Comparison of ENCODE assay signal across 29 mouse cellular contexts in the genomic region with DNA sequence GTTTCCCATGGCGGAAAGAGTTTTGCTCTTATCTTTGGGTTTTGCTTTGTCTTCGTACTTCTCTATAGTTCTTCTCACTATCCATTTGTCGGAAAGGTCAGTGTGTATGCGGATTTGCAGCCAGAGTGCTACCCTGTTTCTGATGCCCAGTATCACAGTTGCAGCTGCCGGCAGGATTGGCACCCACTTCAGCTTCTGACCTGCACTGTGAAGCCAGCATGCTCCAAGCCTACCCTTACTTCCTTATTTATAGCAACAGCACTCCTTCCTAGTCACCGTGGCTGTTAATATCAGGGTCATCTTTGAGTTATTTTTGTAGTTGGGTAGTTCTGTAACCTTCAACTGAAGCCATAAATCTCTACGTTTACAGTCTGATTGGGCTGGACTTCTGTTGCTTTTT.
DNase-seq lines count a peak whose midpoint lies in the region; ATAC-seq lines count a peak whose summit lies in the region.
"Had no signal": no experiment of that assay in that cellular context is flagged by ENCODE, and none has a peak within 500 bp of the region (broad histone marks: within the 10 kb centered on the region; RNA-seq: fewer than 3 reads in every experiment).

No protein-coding gene starts in this region.

- peak; percentile 8 to 25 for DNase-seq in adrenal gland, postnatal 36 days
- DNase-seq in adrenal gland, adult 18-20 months (ENCODE audit: low spot score in 2 of 2) = no peak
- peak; percentile 20 to 44 for DNase-seq in heart, adult 9 months (ENCODE audit: low spot score in 2 of 2)
- no peak for DNase-seq in heart, embryonic 10.5 days (ENCODE audit: low spot score)
- DNase-seq in heart, postnatal 10 days = peak; percentile 21 to 37
- DNase-seq in right cerebral cortex, postnatal 14 days = no peak
- DNase-seq: cerebellum, adult 2 months; cerebellum, postnatal 25 days; embryo, embryonic 11 days; kidney, adult 9 months; kidney, postnatal 14 days; left cerebral cortex, postnatal 4 days; liver; lung, postnatal 36 days; thymus, postnatal 4 days had no signal

- H3K4me3 ChIP-seq in heart, embryonic 10.5 days = no peak overlapping the region
- H3K4me3 ChIP-seq: embryonic facial prominence, embryonic 13.5 days; erythroblast, embryonic 14.5 days; heart, embryonic 13.5 days; hindbrain, embryonic 10.5 days; liver, embryonic 15.5 days; lung, embryonic 15.5 days; megakaryocyte, embryonic 14.5 days; midbrain, embryonic 13.5 days; neural tube, embryonic 12.5 days had no signal

- no peak overlapping the region for H3K27ac ChIP-seq in heart, embryonic 10.5 days
- H3K27ac ChIP-seq: embryonic facial prominence, embryonic 13.5 days; heart, embryonic 13.5 days; hindbrain, embryonic 10.5 days; liver, embryonic 15.5 days; lung, embryonic 15.5 days; midbrain, embryonic 13.5 days; neural tube, embryonic 12.5 days had no signal

- no peaks in the 10 kb centered on the region for H3K4me1 ChIP-seq in heart, embryonic 10.5 days
- H3K4me1 ChIP-seq: embryonic facial prominence, embryonic 13.5 days; liver, embryonic 15.5 days; lung, embryonic 15.5 days; megakaryocyte, embryonic 14.5 days had no signal

- ATAC-seq in erythroid progenitor cell, adult 5-6 weeks (replicated peaks; ENCODE audit: low FRiP score, poor library complexity, severe bottlenecking) = no peak
- ATAC-seq: CD4-positive, CD25-positive, alpha-beta regulatory T cell, adult 4 months; forebrain, embryonic 14.5 days; hindbrain, embryonic 16.5 days; intestine, embryonic 16.5 days; midbrain, embryonic 13.5 days had no signal

- WGBS in heart, embryonic 10.5 days = 69% methylated on average over 7 of the region's 7 CpGs

- intact Hi-C loops in heart, postnatal 10 days (cut with DNase I) = no loop called here

- no peaks in the 10 kb centered on the region for H3K27me3 ChIP-seq in heart, embryonic 10.5 days (ENCODE audit: insufficient read depth, poor library complexity, severe bottlenecking)
- H3K27me3 ChIP-seq: embryonic facial prominence, embryonic 13.5 days; heart, embryonic 13.5 days; liver, embryonic 15.5 days; lung, embryonic 15.5 days; megakaryocyte, embryonic 14.5 days; neural tube, embryonic 12.5 days had no signal

- peaks cover 20% of the 10 kb centered on the region; the same call in 1 of the 2 replicates for H3K36me3 ChIP-seq in heart, embryonic 10.5 days
- H3K36me3 ChIP-seq: liver, embryonic 15.5 days; lung, embryonic 15.5 days; midbrain, embryonic 13.5 days; neural tube, embryonic 12.5 days had no signal

- H3K9me3 ChIP-seq in heart, embryonic 10.5 days = no peaks in the 10 kb centered on the region
- H3K9me3 ChIP-seq: embryonic facial prominence, embryonic 13.5 days; heart, embryonic 13.5 days; hindbrain, embryonic 10.5 days; liver, embryonic 15.5 days; lung, embryonic 15.5 days; midbrain, embryonic 13.5 days; neural tube, embryonic 12.5 days had no signal

Comparison
In these comparisons a context has a peak if more than half of its experiments do, and no peak if none do; other contexts are left out.
1. DNase-seq: peak in adrenal gland, postnatal 36 days (2 of 2), heart, adult 9 months (2 of 2) and heart, postnatal 10 days (2 of 2); none in adrenal gland, adult 18-20 months (0 of 2), heart, embryonic 10.5 days (single experiment) and right cerebral cortex, postnatal 14 days (single experiment).